Mouse (Mus musculus) ovary, postnatal 14 days (tissue): ENCODE data around the gene Abcb9.

Experiments
- DNase-seq: peaks from one replicate; pipeline ENCODE4 v3.0.0; 2022; ENCODE audit warnings: low spot score

Abcb9 gene

DNA sequence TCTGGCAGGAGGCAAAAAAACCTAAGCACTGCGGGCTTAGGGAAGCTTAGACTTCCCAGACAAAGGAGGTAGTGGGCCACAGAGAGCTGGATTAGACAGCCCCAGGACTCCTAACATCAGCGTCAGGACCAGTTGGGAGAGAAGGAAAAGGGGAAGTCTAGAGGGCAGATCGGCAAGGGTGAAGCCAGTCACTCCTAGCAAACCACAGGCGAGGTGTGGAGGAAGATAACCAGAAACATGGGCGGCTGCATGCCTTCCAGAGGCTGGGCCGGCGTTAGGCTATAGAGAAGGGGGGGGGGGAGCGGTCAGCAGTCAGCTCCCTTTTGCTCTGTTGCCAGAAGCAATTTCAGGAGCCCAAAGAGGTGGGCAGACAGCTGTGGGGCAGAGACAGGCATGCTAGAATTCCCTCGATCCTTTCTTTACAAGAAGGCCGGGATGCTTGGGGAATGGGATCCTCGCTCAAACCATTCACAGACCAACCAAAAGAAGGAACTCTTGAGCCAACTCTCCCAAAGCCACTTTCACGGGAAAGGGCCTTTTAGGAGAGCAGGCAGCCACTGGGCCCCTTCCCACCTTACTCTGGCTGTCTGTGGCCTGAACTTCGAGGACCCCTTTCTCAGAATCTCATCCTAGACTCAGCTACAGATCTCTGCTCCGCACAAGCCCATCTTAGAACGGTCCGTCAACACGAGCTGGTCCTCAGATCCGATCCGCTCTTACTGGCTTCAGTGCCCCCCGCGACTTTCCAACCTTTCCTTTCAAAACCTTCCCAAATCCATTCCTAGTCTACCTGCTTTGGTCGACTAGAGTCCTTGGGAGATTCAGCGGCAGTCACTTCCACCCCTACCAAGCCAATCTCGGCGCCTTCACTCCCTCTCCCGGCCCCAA, 64.3 kb downstream of the Abcb9 start:
- no peak for DNase-seq

DNA sequence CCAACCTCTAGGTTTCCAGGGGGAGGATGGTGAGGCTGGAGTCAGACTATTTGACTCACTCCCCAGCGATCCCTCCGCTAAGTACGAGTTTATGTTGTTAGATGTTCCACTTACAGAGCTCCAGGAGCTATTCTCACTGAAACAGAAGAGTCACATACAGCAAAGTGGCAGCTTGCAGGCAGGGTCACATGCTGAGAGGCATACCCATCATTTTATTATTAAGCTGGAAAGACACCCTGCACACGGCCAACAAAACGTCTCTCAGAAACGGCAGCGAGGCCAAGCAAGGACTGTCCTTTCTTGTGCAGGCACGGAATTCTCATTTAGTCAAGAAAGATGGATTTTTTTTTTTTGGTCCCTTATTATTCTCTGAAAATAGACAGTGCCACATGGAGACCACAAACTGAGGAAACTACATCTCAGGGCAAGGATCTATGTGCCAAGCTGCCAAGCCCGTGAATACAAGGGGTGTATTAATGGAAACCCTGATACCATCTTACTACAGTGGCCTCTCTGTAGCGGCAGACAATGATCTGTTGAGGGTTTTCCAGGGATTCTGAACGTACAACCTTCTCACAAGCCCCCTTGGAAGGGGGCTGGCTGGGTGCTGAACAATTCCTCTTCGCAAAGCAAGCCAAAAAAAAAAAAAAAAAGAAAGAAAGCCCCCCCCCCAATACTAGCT, 65.1 kb downstream of the Abcb9 start:
- DNase-seq = no peak

DNA sequence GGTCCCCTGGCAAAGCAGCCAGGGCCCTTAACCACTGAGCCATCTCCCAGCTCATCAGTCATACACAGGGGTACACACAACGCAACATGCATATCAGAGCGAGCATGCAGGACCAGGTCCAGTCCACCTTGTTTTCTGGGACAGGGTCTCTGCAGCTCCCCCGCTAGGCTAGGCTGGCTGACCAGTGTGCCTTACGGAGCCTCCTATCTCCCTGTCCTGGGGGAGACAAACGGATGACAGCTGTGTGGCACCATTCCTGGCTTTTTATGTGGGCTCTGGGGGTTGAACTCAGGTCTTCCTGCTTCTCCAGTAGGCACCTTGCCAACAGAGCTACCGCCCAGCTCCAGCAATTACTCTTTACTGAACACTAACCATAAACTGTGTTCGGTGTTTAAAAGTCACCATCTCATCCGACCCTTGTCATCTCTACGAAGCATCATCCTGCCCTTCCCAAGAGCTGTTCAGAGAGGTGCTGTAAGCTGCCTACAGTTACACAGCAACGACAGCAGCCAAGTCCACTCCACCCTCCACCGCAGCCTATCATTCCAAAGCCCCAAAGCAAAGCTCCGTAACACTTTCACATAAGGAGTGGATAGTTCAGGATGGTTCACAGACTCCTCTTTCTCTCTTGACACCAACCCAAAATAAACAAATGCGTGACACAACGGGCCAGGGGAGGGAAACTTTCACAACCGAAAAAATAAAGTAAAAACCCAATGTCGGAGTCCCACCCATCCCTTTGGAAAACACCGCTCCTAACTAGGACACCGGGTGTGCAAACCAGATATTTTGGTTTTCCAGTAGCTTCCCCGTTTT, 66.2 kb downstream of the Abcb9 start:
- no peak for DNase-seq

DNA sequence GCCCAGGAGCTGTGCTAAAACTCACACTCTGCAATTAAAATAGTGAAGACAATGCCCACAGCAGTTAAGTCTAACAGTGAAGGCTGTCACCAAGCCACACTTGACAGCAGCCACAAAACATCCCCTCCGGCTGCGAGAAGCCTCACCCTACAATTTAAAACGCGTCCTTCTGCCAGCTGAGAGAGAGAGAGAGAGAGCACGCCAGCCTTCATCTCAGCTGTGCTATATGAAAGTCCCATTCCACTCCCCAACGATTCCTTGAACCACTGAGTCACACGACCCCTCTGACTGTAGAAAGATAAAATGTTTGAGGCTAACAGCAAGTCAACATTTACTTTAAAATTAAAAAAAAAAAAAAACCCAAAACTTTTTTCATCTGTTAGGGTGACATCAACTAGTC, 66.9 kb downstream of the Abcb9 start:
- no peak for DNase-seq

DNA sequence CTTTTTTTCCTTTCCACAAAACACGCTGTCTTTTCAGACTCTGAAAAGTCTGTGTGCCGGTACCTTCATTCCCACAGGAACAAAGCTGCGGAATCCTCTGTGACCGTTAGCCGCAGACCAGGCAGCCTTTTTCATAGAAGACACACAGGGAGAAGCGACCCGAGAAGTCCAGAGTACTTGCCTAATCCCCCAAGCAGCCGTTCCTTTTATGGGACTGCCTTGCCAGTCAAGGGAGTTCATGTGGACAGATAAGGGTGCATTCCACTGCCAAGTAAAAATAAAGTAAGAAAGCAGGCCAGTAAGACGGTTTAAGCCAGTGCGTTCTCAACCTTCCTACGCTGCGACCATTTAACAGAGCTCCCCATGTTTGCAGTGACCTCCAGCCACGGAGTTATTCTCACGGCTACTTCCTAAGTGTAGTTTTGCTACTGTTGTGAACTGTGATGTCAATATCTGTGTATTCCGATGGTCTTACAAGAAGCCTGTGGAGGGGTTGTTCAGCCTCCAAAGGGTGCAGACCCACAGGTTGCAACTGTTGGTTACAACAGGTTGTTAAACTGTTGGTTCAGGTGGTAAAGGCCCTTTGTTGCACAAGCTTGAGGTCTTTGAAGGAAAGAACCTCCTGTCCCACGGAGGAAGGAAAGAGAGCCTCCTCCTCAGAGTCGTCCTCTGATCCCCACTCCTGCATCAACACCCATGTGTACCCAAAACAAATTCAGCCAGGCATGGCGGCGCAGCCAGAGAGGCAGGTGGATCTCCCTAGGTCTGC, 67.7 kb downstream of the Abcb9 start:
- no peak for DNase-seq

DNA sequence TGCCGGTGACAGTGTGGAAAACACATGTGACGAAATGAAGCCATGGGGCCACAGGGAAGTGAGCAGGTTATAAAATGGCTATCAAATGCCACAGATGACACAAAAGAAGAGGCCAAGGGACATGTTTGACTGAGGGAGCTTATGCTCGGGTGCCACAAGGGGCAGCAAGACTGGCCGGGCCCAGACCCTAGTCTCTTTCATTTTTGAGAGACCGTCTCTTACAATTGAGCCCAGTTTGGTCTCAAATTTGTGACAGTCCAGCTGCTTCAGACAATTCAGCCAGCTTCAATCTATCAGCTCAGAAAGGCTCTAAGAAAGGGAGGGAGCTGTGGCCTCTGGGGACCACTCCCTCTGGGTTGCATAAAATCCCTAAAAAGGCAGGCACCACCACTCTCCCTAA, 69.0 kb downstream of the Abcb9 start:
- DNase-seq = no peak

DNA sequence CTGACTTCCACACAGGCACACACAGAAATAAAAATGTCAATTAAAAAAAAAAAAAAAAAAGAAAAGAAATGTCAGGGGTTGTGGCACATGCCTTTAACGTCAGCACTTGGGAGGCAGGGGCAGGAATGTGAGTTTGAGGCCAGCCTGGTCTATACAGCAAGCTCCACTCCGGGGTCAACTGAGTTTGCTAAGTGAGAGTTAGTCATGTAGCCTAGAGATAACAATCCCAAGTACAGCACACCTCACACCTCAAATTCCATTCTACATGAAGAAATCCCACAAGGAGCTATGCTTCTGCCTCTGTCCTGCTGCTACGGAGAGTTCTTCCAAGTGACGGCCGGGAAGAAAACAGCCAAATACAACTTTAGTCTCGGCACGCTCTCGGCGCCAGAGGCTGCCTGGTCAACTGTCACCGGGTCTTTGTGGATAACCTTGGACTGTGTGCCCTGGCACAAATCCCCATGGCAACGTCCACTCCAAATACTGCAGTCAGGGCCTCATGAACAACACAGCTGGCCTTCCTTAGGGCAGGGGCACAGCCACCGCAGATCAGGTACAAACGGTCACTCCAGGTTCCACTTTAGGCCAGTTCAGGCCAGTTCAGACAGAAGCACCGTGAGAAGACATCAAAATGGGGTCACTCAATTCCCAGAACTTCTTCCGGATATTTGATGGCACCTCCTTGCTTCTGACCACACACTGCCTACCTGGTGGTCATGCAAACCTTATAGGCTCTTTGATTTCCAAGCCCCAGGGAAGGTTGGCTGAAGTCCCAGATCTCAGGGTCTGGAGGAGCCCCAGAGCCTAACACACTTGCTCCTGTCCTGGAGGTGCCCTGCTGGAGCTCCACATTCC, 69.8 kb downstream of the Abcb9 start:
- no peak for DNase-seq

DNA sequence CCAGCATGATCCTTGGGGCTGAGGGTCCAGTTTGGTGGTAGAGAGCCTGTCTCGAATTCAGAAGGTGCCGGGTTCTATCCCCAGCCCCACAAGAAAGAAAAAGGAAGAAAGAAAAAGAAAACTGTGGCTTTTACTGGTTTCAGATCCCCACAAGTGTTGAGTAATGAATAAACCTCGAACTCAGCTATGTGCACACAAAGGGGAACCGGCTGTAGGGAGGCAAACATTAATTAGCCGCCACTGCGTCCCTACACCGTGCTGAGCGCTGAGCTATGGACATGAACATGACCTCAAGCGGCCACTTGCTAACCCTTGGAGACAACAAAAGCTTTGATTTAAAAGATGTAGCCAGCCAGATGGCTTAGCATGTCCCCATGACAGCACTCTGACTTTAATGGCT, 70.5 kb downstream of the Abcb9 start:
- DNase-seq = no peak

DNA sequence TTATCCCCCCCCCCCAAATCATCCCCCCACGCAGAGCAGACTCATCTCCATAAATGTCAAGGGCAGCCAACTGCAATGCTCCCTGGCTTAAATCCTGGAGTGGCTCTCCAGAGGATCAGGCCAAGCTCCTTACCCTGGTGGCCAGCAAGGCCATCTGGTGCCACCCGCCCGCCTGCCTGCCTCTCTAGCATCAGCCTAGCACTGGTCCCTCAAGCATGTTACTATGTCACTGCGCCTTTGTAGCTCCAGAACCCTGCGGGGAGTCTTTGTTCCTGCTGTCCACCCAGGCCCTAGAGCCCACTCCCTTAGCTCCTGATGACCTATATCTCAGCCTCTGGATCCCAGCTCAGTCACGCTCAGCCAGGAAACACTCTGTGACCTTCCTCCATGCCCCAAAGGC, 70.9 kb downstream of the Abcb9 start:
- DNase-seq = no peak

DNA sequence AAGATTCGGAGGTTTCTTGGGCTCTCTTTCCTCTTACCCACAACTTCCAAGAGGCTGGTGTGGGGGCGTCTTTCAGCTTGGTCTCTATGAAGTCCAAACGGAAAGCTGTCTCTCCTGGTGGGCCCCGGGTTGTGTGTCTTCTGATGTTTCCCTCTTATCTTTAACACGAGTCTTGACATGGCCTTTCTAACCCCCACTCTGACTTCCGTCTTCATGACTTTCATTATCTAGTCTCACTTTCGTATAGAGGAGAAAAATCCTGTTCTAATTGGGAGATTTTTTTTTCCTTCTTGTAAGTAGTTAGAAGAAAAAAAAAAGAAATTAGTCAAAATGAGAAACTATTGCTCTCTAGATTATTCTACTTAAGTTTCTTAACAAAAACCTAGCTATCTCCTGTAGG, 73.2 kb downstream of the Abcb9 start:
- no peak for DNase-seq

DNA sequence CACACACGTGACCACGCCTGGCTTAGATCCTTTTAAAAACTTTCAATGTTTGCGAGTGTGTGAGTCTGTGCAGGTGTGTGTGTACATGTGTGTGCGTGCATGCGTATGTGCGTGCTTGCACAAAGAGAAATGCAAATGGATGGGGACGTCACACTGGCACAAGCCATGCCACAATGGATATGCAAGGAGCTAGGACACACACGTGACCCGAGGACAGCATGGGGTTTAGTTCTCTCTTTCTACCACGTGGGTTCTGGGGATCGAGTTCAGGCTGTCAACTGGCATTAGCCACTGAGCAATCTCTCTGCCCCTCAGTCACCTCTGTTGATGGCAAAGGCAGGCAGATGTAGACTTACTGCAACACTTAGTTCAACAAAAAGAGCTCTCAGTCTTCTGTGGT, 73.9 kb downstream of the Abcb9 start:
- DNase-seq = no peak

DNA sequence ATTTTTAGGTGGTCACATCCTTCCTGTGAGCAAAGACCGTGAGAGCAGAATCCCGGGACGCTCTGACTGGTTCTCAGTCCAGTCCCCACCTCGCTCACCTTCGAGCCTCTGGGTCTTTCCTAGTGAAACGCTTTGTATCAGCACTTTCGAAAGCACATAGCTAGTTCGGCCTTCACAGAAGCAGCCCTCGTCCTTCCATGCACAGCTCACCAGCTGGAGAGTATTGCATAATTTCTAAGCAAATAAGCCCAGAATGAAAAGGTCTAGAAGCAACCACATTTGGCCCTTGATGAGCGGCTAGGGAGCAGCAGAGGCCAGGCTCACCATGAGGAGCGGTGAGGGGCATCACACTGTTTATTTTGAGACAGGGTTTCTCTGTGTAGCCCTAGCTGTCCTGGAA, 74.5 kb downstream of the Abcb9 start:
- DNase-seq = no peak

DNA sequence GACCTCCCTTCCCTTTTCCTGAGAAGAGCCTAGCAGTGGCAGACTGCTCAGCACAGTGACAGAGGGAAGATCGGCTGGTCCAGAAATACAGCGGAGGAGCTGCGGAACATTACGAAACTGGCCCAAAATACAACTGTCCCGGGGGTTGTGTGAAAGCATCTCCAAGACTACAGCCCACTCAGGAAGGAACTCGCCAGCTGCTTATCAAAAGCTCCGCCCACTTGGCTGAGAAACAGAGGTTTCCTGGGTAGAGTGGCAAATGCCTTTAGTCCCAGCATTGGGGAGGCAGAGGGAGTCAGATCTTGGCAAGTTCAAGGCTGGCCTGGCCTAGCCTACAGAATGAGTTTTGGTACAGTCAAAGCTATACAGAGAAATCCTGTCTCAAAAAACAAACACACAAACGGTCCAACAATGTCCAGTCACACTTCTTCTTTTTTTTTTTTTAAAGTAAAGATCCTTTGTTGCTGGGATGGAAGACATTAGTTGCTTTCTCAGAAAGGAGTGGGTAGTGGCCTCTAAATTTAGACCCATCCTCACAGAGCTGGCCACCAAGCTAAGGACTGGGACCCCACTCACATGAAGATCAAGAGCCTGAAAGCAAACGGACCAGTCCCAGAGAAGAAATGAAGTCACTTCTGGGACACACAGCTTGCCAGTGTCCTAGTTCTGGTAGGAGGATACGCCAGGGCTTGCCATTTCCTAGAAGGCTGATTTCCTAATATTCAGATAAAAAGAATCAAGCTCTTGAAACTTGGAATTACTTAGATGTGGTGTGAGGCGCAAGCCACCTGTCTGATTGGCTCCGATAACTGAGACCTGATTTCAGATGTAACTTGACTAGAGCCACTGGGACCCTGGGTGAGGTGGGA, 76.0 kb downstream of the Abcb9 start:
- DNase-seq = no peak

DNA sequence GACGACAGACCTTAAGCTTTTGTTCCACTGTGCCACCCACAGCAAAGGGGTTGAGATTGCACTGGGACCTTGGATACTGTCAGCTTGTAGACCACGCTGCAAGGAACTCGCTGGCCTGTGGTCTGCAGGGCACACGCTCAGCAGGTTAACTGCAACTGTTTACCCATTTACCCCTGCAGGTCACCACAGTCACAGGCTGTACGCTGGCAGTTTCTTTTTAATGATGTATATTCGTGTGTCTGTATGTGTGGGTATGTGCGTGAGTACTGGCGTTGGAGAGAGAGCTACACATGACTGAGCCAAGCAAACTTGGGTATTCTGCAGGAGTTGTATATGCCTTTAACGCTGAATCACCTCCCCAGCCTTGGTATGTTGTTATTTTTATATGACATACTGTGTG, 76.9 kb downstream of the Abcb9 start:
- no peak for DNase-seq

DNA sequence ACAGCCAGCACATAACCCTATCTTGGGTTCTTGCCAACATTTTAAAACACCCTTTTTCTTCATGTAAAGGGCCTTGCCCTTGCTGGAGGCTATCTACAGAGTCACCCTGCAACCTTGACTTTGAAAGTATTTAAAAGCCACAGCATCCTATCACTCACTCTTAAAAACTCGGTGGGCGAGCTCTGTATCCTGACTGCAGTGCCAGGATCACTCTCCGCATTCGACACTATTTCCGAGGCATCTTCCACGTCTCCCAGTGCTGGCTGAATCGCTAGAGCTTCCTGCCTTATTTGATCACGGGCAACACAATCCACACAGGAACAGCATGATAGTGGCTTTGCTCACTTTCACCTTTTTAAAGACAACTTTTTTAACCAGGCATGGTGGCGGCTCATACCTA, 77.7 kb downstream of the Abcb9 start:
- no peak for DNase-seq

DNA sequence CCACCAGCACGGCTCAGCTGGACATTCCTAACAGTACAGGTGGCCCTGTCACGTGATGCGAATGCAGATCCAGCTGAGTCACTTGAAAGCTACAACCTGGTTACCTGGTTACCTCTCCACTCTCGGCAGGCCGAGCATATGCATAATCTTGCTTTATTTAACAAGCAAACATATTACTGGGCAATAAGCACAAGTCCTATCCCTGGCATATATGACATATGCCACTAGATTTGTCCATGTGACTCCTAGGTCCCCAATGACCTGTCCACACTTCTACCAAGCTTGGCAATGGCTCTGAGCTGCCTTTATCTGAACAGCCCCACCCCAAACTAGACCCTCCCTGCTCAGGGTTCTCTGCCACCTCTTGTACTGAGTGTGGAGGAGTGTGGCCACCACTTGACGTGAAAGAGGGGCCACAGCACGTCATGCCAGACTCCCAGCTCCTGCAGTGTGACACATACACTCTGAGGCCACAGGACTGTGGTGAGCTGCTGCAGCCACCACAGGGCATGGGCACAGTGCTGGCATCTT, 79.2 kb downstream of the Abcb9 start:
- DNase-seq = no peak

DNA sequence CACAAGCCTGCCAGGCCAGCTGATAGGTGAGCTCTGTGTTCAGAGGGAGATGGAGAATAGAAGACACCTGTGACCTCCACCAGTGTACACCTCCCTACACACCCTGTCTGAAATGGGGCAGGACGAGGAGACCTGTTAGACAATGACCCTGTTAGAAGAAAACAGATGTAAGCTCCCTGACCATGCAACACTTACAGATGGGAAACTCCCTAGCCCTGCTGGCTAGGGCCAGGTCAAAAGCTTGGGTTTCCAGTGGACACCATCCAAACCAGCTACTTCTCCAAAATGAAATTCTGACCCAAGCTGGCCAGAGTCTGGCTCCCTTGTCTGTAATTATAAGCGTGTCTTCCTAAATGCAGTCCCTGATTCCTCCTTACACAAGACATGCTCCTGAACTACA, 79.9 kb downstream of the Abcb9 start:
- DNase-seq = no peak

DNA sequence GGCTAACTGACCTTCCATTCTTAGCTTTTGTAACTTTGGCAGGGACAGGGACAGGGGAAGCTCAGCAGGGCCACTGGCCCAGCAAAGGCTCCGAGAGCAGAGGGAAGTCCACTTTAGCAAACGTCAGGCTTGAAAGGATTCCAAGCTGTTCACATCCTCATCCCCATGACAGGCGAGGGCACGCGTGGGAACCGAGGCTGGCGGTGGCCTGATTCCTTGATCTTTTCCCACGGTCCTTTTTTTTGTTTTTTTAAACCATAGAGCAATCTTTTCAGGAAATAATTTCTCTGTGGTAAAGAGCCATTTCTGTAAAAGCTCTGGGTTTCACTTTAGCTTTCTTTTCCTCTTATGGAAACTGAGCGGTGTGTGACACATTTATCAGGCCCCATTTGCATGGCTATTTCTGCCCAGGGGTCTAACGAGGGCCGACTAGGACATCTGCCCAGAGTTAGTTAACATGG, 80.8 kb downstream of the Abcb9 start:
- no peak for DNase-seq

DNA sequence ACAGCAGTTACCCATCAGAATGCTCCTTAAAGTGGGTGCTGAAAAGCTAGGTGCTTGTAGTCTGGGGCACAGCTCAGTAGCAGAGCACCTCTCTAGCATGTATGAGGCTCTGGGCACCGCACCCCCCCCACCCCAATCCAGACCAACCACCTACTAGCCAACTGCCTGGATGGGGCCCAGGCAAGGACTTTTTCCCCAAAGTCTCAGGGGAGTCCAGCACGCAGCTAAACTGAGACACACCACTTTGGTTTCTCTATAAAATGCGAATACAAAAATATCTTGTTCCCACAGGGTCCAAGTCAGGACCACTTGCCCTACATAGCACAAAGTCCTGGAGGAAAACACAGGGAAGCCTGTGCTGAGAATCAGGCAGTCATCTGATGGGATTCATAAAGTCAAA, 81.4 kb downstream of the Abcb9 start:
- no peak for DNase-seq

DNA sequence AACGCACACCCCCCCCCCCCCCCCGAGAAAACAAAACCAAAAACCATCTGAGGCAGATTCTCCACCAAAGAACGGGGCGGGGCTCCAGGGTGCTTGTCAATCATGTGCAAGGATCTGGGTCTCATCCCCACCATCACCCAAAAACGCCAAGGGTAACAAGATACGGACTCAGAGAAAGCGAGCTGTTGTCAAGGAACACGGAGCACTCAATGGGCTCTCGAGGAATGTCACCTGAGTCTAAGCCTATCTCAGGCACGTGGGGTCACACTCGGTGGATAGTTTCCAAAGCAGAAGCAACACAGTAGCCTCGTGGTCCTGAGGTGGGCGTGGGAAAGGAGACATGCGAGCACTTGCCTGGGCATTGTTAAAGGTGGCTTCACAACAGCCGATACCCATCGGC, 81.9 kb downstream of the Abcb9 start:
- no peak for DNase-seq
